Mouse (Mus musculus) spleen, postnatal 14 days (tissue): ENCODE measurements around the gene Snrnp27.

Experiments used
- DNase-seq, 2 experiments: peaks; one replicate each; pipeline ENCODE4 v3.0.0; 2021 to 2022; ENCODE audit warnings: low spot score in 2 of 2

Snrnp27 gene

GRCm38 (mm10) chr6:86683872-86684654, at the start of gene Snrnp27:
Gene Snrnp27 (minus strand): TSS chr6:86684522.
- DNase-seq = peak; percentile 86 to 90

GRCm38 (mm10) chr6:86733183-86733876, 49.0 kb upstream of the Snrnp27 start, which contains the start of gene Gmcl1:
Gene Gmcl1 (minus strand): TSS chr6:86733383.
- peak; percentile 93 for DNase-seq

GRCm38 (mm10) chr6:86732276-86733173, 48.2 kb upstream of the Snrnp27 start:
- DNase-seq = peak in 1 of 2 experiments; percentile 31

GRCm38 (mm10) chr6:86728711-86729110, 44.4 kb upstream of the Snrnp27 start:
- no peak for DNase-seq

GRCm38 (mm10) chr6:86721977-86722376, 37.7 kb upstream of the Snrnp27 start:
- DNase-seq = no peak

GRCm38 (mm10) chr6:86708072-86708774, 23.9 kb upstream of the Snrnp27 start:
- DNase-seq = no peak

- DNase-seq = no peak
These were observed 18.3 kb upstream of the Snrnp27 start for GRCm38 (mm10) chr6:86702577-86702976.

GRCm38 (mm10) chr6:86697903-86698302, 13.6 kb upstream of the Snrnp27 start:
- DNase-seq = no peak

- DNase-seq = no peak
These were observed 11.9 kb upstream of the Snrnp27 start for GRCm38 (mm10) chr6:86696213-86696612.

- DNase-seq = peak; percentile 22 to 65
These were observed 10.1 kb upstream of the Snrnp27 start for GRCm38 (mm10) chr6:86694465-86694864.

GRCm38 (mm10) chr6:86689671-86690070, 5.3 kb upstream of the Snrnp27 start:
- DNase-seq = no peak

- no peak for DNase-seq
These were observed 2.6 kb upstream of the Snrnp27 start for GRCm38 (mm10) chr6:86686971-86687370.

GRCm38 (mm10) chr6:86684655-86685011, 311 bp upstream of the Snrnp27 start:
- no peak for DNase-seq

GRCm38 (mm10) chr6:86681289-86681688, 3.0 kb downstream of the Snrnp27 start:
- DNase-seq = no peak

GRCm38 (mm10) chr6:86678341-86678740, 6.0 kb downstream of the Snrnp27 start:
- no peak for DNase-seq

GRCm38 (mm10) chr6:86670873-86671272, 13.4 kb downstream of the Snrnp27 start:
- peak in 1 of 2 experiments; percentile 46 for DNase-seq

- peak; percentile 99 for DNase-seq
These were observed 15.0 kb downstream of the Snrnp27 start for GRCm38 (mm10) chr6:86669240-86669727.

- DNase-seq = no peak
These were observed 15.6 kb downstream of the Snrnp27 start, which contains the start of gene Mxd1 for GRCm38 (mm10) chr6:86668580-86669239. Gene Mxd1 (minus strand): TSS chr6:86669161.

- no peak for DNase-seq
These were observed 17.3 kb downstream of the Snrnp27 start for GRCm38 (mm10) chr6:86667061-86667460.

- no peak for DNase-seq
These were observed 18.6 kb downstream of the Snrnp27 start for GRCm38 (mm10) chr6:86665560-86666307.
